Mouse (Mus musculus) C2C12 (cell line): ENCODE data around the gene Ctdnep1. TPM values are rescaled to one million over a fixed set of nuclear protein-coding genes. Genes with fewer than 3 reads are reported as not detected.

Experiments used
- H3K27me3 ChIP-seq: one replicate; pipeline ENCODE4 v1.6.1; 2011; ENCODE audit not compliant: control insufficient read depth, insufficient read depth, insufficient read length
- H3K36me3 ChIP-seq: one replicate; pipeline ENCODE4 v1.6.1; 2011; ENCODE audit not compliant: control insufficient read depth, insufficient read depth
- H3K4me3 ChIP-seq: one replicate; pipeline ENCODE4 v1.5.1; 2011; ENCODE audit warnings: mild to moderate bottlenecking, control low read depth; ENCODE audit not compliant: poor library complexity, insufficient read depth, severe bottlenecking
- H3K79me2 ChIP-seq: one replicate; pipeline ENCODE4 v1.6.1; 2011; ENCODE audit not compliant: control insufficient read depth, insufficient read depth
- H3K79me3 ChIP-seq: one replicate; pipeline ENCODE4 v1.6.1; 2011; ENCODE audit warnings: low read depth, control low read depth
- H3ac ChIP-seq: one replicate; pipeline ENCODE3; 2011; ENCODE audit warnings: low read depth; ENCODE audit not compliant: control insufficient read depth, insufficient read length
- CEBPB ChIP-seq: IDR thresholded peaks from one replicate; pipeline ENCODE4 v1.6.1; 2011; ENCODE audit warnings: low read depth, mild to moderate bottlenecking, control low read depth, moderate library complexity
- CTCF ChIP-seq: IDR thresholded peaks from one replicate; pipeline ENCODE4 v1.5.1; 2011; ENCODE audit not compliant: control insufficient read depth, insufficient read depth, insufficient read length
- FOSL1 ChIP-seq: IDR thresholded peaks from one replicate; pipeline ENCODE4 v1.8.0; 2011; ENCODE audit warnings: mild to moderate bottlenecking, low read length; ENCODE audit not compliant: poor library complexity, insufficient read depth, severe bottlenecking
- MAX ChIP-seq: IDR thresholded peaks from one replicate; pipeline ENCODE4 v1.6.1; 2011; ENCODE audit warnings: mild to moderate bottlenecking, control low read depth
- MYOD1 ChIP-seq: IDR thresholded peaks from one replicate; pipeline ENCODE4 v1.6.1; 2011; ENCODE audit warnings: low read depth; ENCODE audit not compliant: control insufficient read depth, insufficient read length
- MYOG ChIP-seq: IDR thresholded peaks from one replicate; pipeline ENCODE4 v1.6.1; 2011; ENCODE audit not compliant: control insufficient read depth, insufficient read length; ENCODE audit errors: extremely low read depth
- USF1 ChIP-seq: IDR thresholded peaks from one replicate; pipeline ENCODE4 v1.6.1; 2011; ENCODE audit warnings: low read depth, mild to moderate bottlenecking, control low read depth, moderate library complexity
- polyA plus RNA-seq: library from polyadenylated mRNA; unstranded; fragments of >200 nt; fragmentation: generic; extraction: Trizol; gene quantifications from one replicate; pipeline ENCODE4 v1.2.1, GENCODE M21; 2012; ENCODE audit warnings: missing spikeins

The Ctdnep1 gene
- polyA plus RNA-seq, 1 experiment: 141 TPM

GRCm38 (mm10) chr11:69982877-69983276 is 1.9 kb downstream of the Ctdnep1 start:
- Histone ChIP-seq H3K36me3 (peaks cover 58% of the 10 kb centered on the region), H3K4me3 (no peak overlapping the region), H3K79me2 (peaks cover 85% of the 10 kb centered on the region), H3ac (peak overlapping the region; percentile 20), H3K79me3 (peaks cover 61% of the 10 kb centered on the region), H3K27me3 (no peaks in the 10 kb centered on the region)
- TF ChIP-seq MYOG (no peak), MAX (no peak), USF1 (no peak), MYOD1 (no peak), CTCF (no peak), FOSL1 (no peak), CEBPB (no peak)

- H3K36me3 ChIP-seq: peaks cover 58% of the 10 kb centered on the region
- H3K4me3 ChIP-seq: no peak overlapping the region
- H3K79me2 ChIP-seq: peaks cover 86% of the 10 kb centered on the region
- TF ChIP-seq MYOG (no peak), MYOD1 (no peak)
- H3K27me3 ChIP-seq: no peaks in the 10 kb centered on the region
- peaks cover 57% of the 10 kb centered on the region for H3K79me3 ChIP-seq
- H3ac ChIP-seq: peak overlapping the region; percentile 20
Observed at GRCm38 (mm10) chr11:69983377-69983776, 2.4 kb downstream of the Ctdnep1 start.

- Histone ChIP-seq H3ac (no peak overlapping the region), H3K27me3 (no peaks in the 10 kb centered on the region), H3K79me2 (peaks cover 75% of the 10 kb centered on the region), H3K36me3 (peaks cover 62% of the 10 kb centered on the region), H3K79me3 (peaks cover 47% of the 10 kb centered on the region), H3K4me3 (no peak overlapping the region)
- TF ChIP-seq CTCF (no peak), FOSL1 (no peak), USF1 (no peak), MYOG (no peak), MAX (no peak), CEBPB (no peak), MYOD1 (no peak)
Observed at GRCm38 (mm10) chr11:69984431-69984830, 3.5 kb downstream of the Ctdnep1 start.

- H3K79me3 ChIP-seq: peaks cover 21% of the 10 kb centered on the region
- peaks cover 78% of the 10 kb centered on the region for H3K36me3 ChIP-seq
- no peak overlapping the region for H3ac ChIP-seq
- H3K27me3 ChIP-seq: no peaks in the 10 kb centered on the region
- TF ChIP-seq MYOD1: no peak
- peaks cover 52% of the 10 kb centered on the region for H3K79me2 ChIP-seq
- no peak overlapping the region for H3K4me3 ChIP-seq
Observed at GRCm38 (mm10) chr11:69989949-69990348, 9.0 kb downstream of the Ctdnep1 start.

- Histone ChIP-seq H3K79me3 (peaks cover 19% of the 10 kb centered on the region), H3K4me3 (peak within 1 kb of the TSS; percentile 79), H3K27me3 (no peaks in the 10 kb centered on the region), H3K79me2 (peaks cover 50% of the 10 kb centered on the region), H3ac (peak within 1 kb of the TSS; percentile 91), H3K36me3 (peaks cover 68% of the 10 kb centered on the region)
- peak; percentile 100 for TF ChIP-seq USF1
- peak; percentile 97 for TF ChIP-seq MAX
- TF ChIP-seq FOSL1: no peak
Observed at GRCm38 (mm10) chr11:69990850-69991691, 10.1 kb downstream of the Ctdnep1 start, which contains the start of gene Gabarap. Gene Gabarap (plus strand): TSS chr11:69991143.

GRCm38 (mm10) chr11:69991711-69992110 is 10.8 kb downstream of the Ctdnep1 start:
- peaks cover 62% of the 10 kb centered on the region for H3K36me3 ChIP-seq

More at GRCm38 (mm10) chr11:69991711-69992110, 10.8 kb downstream of the Ctdnep1 start:
- no peaks in the 10 kb centered on the region for H3K27me3 ChIP-seq
- H3K79me3 ChIP-seq: peaks cover 23% of the 10 kb centered on the region
- peaks cover 51% of the 10 kb centered on the region for H3K79me2 ChIP-seq
- H3K4me3 ChIP-seq: peak overlapping the region; percentile 79
- TF ChIP-seq MYOG (no peak), USF1 (no peak), CEBPB (no peak), CTCF (no peak), MYOD1 (no peak), MAX (no peak)
- H3ac ChIP-seq: peak overlapping the region; percentile 91
